Mouse (Mus musculus) liver, adult 2 months (tissue): ENCODE results near the gene Sp4. TPM values are rescaled to one million over a fixed set of nuclear protein-coding genes. Genes with fewer than 3 reads are reported as not detected.

Experiments
- DNase-seq: peaks from one replicate; pipeline ENCODE4 v3.0.0-alpha.2; 2011; ENCODE audit warnings: low read depth, low spot score; ENCODE audit errors: extremely low read depth
- H3K27ac ChIP-seq: fragments of 200-500 bp; replicated peaks from 2 replicates; pipeline ENCODE4 v1.5.1; 2012; ENCODE audit warnings: low read depth, mild to moderate bottlenecking, control low read depth, inconsistent platforms, low read length; ENCODE audit not compliant: insufficient read depth
- H3K27me3 ChIP-seq: fragments of 200-500 bp; 2 replicates; pipeline ENCODE4 v1.6.1; 2012; ENCODE audit warnings: mild to moderate bottlenecking, moderate library complexity, low read length, inconsistent platforms; ENCODE audit not compliant: control insufficient read depth, insufficient read depth
- H3K36me3 ChIP-seq: fragments of 200-500 bp; 2 replicates; pipeline ENCODE4 v1.6.1; 2012; ENCODE audit warnings: low read length, inconsistent platforms; ENCODE audit not compliant: control insufficient read depth, insufficient read depth
- H3K4me1 ChIP-seq: fragments of 200-500 bp; 2 replicates; pipeline ENCODE4 v1.6.1; 2011; ENCODE audit warnings: low read length; ENCODE audit not compliant: control insufficient read depth, insufficient read depth
- H3K4me3 ChIP-seq: fragments of 200-500 bp; 2 replicates; pipeline ENCODE4 v1.5.1; 2011; ENCODE audit warnings: low read depth, mild to moderate bottlenecking, control low read depth, low read length, moderate library complexity; ENCODE audit not compliant: insufficient read depth
- H3K79me2 ChIP-seq: fragments of 200-500 bp; 2 replicates; pipeline ENCODE4 v1.6.1; 2012; ENCODE audit warnings: inconsistent platforms, mild to moderate bottlenecking, low read length, moderate library complexity; ENCODE audit not compliant: control insufficient read depth, insufficient read depth
- H3K9ac ChIP-seq: fragments of 200-500 bp; 2 replicates; pipeline ENCODE4 v1.6.1; 2012; ENCODE audit warnings: low read depth, mild to moderate bottlenecking, control low read depth, inconsistent platforms, low read length
- CTCF ChIP-seq: fragments of 200-500 bp; IDR thresholded peaks from 2 replicates; pipeline ENCODE4 v1.5.1; 2011; ENCODE audit warnings: low read depth, low read length, control low read depth
- POLR2A ChIP-seq: fragments of 200-500 bp; IDR thresholded peaks from 2 replicates; pipeline ENCODE4 v1.6.1; 2011; ENCODE audit warnings: low read length, control low read depth; ENCODE audit not compliant: insufficient read depth; ENCODE audit errors: extremely low read depth
- WGBS: fragments of 180-500 bp; shearing (Covaris S2); methylation state at CpG from one replicate; pipeline ENCODE4 v1.1.7; 2018; 5-methylcytosine and 5-hydroxymethylcytosine counted together
- polyA plus RNA-seq: library from polyadenylated mRNA; depleted of rRNA; stranded (reverse); fragments of >200 nt; gene quantifications from 2 replicates; pipeline ENCODE4 v1.2.3, GENCODE M21; 2012; rRNA removed
- total RNA-seq: library from RNA; depleted of rRNA; stranded (reverse); fragments of >200 nt; gene quantifications from 2 replicates; pipeline ENCODE4 v1.2.3, GENCODE M21; 2014; rRNA removed

Gene Sp4
- 7.9 and 9.3 TPM in 2 replicates for total RNA-seq
- 1.6 and 1.9 TPM in 2 replicates for polyA plus RNA-seq

DNA sequence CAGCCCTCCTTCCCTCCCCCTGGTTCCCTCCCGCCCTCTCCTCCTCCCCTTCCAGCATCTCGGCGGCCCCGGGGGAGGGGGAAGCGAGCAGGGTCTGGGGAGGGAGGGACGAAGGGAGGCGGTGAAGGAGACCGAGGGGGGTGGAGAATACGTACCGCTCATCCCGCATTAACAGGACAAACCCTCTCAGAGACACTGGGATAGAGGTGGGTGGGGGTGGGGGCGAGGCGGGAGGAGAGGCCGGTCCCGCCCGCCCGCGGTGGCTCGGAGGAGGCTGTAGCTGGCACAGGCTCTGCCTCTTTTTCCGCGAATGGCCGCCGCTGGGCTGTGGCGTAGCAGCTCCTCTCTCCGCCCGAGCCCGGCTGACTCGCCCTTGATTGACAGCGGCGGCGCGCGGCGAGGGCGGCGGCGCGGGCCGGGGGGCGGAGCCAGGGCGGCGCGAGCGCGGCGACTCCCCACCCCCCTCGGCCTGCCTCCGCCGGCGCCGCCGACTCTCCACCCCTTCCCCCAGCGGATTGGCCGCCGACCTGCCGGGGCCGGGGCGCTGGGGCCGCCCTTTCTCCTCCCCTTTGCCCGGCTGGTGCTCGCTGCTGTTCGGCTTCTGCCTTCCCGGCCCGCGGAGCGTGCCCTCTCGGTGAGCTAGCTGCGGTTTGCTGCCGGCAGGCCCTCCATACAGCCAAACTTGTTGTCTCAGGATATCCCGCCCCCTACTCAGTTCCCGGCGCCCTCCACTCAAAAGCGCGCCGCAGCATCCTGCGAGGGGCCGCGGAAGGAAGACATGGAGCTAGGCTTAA is at the start of gene Sp4:
TSS of gene Sp4 (minus strand) at position 369 of the 794 bp plus-strand sequence.
- no peaks in the 10 kb centered on the region for H3K79me2 ChIP-seq
- peak; percentile 92 for DNase-seq
- peak within 1 kb of the TSS; percentile 98 for H3K4me3 ChIP-seq
- H3K27me3 ChIP-seq, result no peaks in the 10 kb centered on the region
- 0% methylated on average over 73 of the region's 78 CpGs for WGBS
- H3K36me3 ChIP-seq, result no peaks in the 10 kb centered on the region
- H3K27ac ChIP-seq, result peak within 1 kb of the TSS; percentile 95
- peak within 1 kb of the TSS; percentile 88 for H3K9ac ChIP-seq
- TF ChIP-seq CTCF, result peak; percentile 9; the same call in 1 of the 2 replicates
- peak; percentile 58; the same call in 1 of the 2 replicates for TF ChIP-seq POLR2A
- H3K4me1 ChIP-seq, result peaks cover 6% of the 10 kb centered on the region

DNA sequence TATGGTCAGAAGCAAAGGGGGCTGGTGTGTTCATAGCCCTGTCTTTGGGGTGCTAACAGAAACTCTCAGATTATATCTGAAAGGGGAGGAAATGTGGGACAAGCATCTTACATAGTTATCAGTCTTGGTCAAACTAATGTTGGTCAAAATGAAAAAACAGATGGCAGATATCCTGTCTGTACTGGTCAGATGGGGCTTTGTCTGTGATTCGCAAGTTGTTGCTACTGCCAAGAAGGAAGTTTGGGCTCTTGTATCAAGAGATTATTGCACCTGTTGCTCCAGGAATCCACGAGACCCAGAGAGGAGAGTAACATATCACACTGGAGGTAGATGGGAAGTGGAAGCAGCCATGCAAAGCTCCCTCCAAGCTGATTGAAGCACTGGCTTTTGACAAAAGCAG is 37.9 kb upstream of the Sp4 start:
- H3K36me3 ChIP-seq, result no peaks in the 10 kb centered on the region
- H3K4me3 ChIP-seq, result no peak overlapping the region
- H3K4me1 ChIP-seq, result peaks cover 7% of the 10 kb centered on the region; the same call in 1 of the 2 replicates
- H3K27me3 ChIP-seq, result no peaks in the 10 kb centered on the region
- no peak overlapping the region for H3K9ac ChIP-seq
- no peak overlapping the region for H3K27ac ChIP-seq
- TF ChIP-seq POLR2A (no peak), CTCF (no peak)
- 85% methylated on average over 2 of the region's 2 CpGs for WGBS
- no peak for DNase-seq
- H3K79me2 ChIP-seq, result no peaks in the 10 kb centered on the region

DNA sequence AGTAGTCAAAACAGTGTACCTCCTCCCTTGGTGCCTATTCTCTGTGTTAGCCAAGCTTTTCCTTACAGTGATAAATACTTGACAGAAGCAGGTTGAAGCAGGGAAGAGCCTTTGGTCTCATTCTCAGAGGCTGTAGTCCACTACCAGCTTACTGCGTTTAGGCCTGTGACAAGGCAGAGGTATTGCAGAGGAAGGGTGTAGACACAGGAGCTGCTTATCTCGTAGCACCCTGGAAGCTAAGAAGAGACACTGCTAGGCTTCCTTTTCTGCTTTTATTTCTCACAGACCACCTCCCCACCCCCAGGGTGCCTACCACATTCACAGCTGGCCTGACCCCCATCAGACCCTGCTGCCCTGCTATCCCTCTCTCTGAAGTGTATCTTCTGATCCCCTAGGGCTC is 37.0 kb upstream of the Sp4 start:
- Histone ChIP-seq H3K79me2 (no peaks in the 10 kb centered on the region), H3K9ac (no peak overlapping the region), H3K36me3 (no peaks in the 10 kb centered on the region), H3K27me3 (no peaks in the 10 kb centered on the region), H3K27ac (no peak overlapping the region), H3K4me1 (peaks cover 7% of the 10 kb centered on the region; the same call in 1 of the 2 replicates), H3K4me3 (no peak overlapping the region)
- 83% methylated on average over 2 of the region's 2 CpGs for WGBS
- TF ChIP-seq POLR2A (no peak), CTCF (no peak)
- no peak for DNase-seq

DNA sequence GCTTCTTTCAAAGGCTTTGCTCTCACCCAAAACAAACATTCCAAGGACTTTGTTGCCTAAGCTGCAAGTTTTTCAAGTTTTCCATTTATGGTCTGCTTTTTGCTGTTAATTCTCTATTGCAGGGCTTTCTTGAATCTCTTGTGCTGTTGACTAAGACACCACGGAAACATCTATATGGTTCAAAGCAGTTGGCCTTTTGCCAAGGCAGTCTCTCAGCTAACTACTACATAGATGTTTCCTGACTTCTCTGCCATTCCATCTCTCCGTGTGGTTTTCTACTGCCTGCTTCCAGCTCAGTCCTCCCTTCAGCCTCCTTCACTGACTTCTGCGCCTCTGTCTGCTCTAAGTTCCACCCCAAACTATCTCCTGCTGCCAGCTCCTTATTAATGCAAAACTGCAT is 36.1 kb upstream of the Sp4 start:
- 63% methylated on average over 3 of the region's 3 CpGs for WGBS
- Histone ChIP-seq H3K27ac (no peak overlapping the region), H3K27me3 (no peaks in the 10 kb centered on the region), H3K4me3 (no peak overlapping the region), H3K4me1 (peaks cover 7% of the 10 kb centered on the region; the same call in 1 of the 2 replicates), H3K36me3 (no peaks in the 10 kb centered on the region), H3K79me2 (no peaks in the 10 kb centered on the region), H3K9ac (no peak overlapping the region)
- DNase-seq, result peak; percentile 69
- no peak for TF ChIP-seq CTCF
- no peak for TF ChIP-seq POLR2A

GRCm38 (mm10) chr12:118328739-118329249 is 27.6 kb upstream of the Sp4 start:
- Histone ChIP-seq H3K4me1 (no peaks in the 10 kb centered on the region), H3K27me3 (no peaks in the 10 kb centered on the region), H3K27ac (no peak overlapping the region), H3K79me2 (no peaks in the 10 kb centered on the region), H3K4me3 (no peak overlapping the region), H3K36me3 (no peaks in the 10 kb centered on the region), H3K9ac (no peak overlapping the region)
- no peak for DNase-seq
- TF ChIP-seq POLR2A (no peak), CTCF (no peak)
- 81% methylated on average over 6 of the region's 6 CpGs for WGBS

- no peak for DNase-seq
- Histone ChIP-seq H3K4me3 (no peak overlapping the region), H3K9ac (no peak overlapping the region), H3K4me1 (no peaks in the 10 kb centered on the region), H3K36me3 (no peaks in the 10 kb centered on the region), H3K79me2 (no peaks in the 10 kb centered on the region), H3K27ac (no peak overlapping the region), H3K27me3 (no peaks in the 10 kb centered on the region)
- WGBS, result 94% methylated on average over 2 of the region's 2 CpGs
- no peak for TF ChIP-seq POLR2A
- no peak for TF ChIP-seq CTCF
These were observed 26.3 kb upstream of the Sp4 start for GRCm38 (mm10) chr12:118327566-118327965.
